Mouse (Mus musculus): ENCODE results near the gene Rad51c. TPM values are rescaled to one million over a fixed set of nuclear protein-coding genes. Genes with fewer than 3 reads are reported as not detected.
A peak's percentile ranks its signal among the peaks of the same experiment; 100 is the strongest.

Rad51c gene
- polyA plus RNA-seq, 1 experiment from 2014 or later: 4.0 TPM

DNA sequence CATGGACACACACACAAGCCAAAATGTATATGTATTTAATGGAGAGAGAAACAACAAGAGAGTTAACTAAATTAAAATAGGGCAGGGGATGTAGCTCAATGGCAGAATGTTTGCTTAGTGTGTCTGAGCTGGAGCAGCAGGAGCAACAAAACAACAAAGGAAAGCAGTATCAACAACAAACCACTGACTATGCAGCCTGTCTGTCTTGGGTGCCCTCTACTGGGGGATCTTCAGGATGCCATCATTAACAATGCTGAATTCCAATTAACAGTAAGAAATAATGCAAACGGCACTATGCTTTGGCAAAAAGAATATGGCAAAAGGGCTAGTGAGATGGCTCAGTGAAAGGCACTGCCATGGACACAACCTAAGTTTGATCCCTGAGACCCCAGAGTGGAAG is 10.9 kb downstream of the Rad51c start:
- H3K4me1 ChIP-seq (replicated peaks; ENCODE audit: control insufficient read depth, insufficient read depth, low read length): no peaks in the 10 kb centered on the region
- H3K36me3 ChIP-seq (replicated peaks; ENCODE audit: control insufficient read depth, insufficient read depth): no peaks in the 10 kb centered on the region
- H3K9ac ChIP-seq: no peak overlapping the region
- no peaks in the 10 kb centered on the region for H3K9me3 ChIP-seq (ENCODE audit: control insufficient read depth, low read length)
- H3K4me3 ChIP-seq (replicated peaks; ENCODE audit: low read length): no peak overlapping the region
- no peak overlapping the region for H3K4me2 ChIP-seq (replicated peaks)
- 43% methylated on average over 1 of the region's 1 CpGs for WGBS
- H3K27me3 ChIP-seq (ENCODE audit: control insufficient read depth, insufficient read depth, low read length): no peaks in the 10 kb centered on the region
- H3K27ac ChIP-seq: no peak overlapping the region
- ATAC-seq (ENCODE audit: low FRiP score): no peak
- DNase-seq (ENCODE audit: low spot score): peak; percentile 75

DNA sequence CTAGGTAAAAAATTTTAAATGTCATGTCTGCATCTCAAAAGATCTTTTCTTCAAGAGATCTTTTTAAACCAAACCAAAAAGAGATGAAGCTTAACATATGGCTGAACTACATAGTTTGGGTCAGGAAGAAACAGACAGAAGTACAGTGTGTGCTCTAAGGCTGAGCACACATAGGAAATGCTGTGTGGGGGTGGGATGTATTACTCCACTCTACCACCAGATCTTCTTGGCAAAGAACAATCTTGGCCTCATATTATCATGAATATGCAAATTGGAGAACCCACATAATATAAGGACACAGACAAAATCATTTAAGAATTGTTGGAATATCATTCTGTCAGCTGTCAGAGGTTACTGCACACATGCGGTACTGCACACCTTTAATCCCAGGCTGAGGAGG is 19.1 kb downstream of the Rad51c start:
- Histone ChIP-seq H3K27me3 (ENCODE audit: control insufficient read depth, insufficient read depth, low read length) (no peaks in the 10 kb centered on the region), H3K27ac (no peak overlapping the region), H3K4me2 (replicated peaks) (no peak overlapping the region), H3K4me3 (replicated peaks; ENCODE audit: low read length) (no peak overlapping the region), H3K36me3 (replicated peaks; ENCODE audit: control insufficient read depth, insufficient read depth) (no peaks in the 10 kb centered on the region), H3K9me3 (ENCODE audit: control insufficient read depth, low read length) (no peaks in the 10 kb centered on the region), H3K9ac (no peak overlapping the region), H3K4me1 (replicated peaks; ENCODE audit: control insufficient read depth, insufficient read depth, low read length) (no peaks in the 10 kb centered on the region)
- no peak for ATAC-seq (ENCODE audit: low FRiP score)
- 97% methylated on average over 1 of the region's 1 CpGs for WGBS
- DNase-seq (ENCODE audit: low spot score): no peak

DNA sequence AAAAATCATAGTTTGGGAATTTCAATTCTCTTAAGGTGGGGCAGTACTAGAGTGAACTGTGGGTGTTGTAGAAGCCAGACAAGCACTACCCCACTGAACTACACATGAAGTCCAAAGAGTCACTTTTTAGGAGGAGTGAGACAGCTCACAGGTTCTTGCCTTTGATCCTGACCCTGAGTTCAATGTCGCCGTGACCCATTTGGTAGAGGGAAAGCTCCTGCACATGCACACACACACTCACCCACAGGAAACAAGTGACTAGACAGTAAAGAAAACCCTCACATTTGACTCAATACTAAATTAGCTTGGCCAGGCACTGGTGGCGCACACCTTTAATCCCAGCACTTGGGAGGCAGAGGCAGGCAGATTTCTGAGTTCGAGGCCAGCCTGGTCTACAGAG is 20.2 kb downstream of the Rad51c start:
- DNase-seq (ENCODE audit: low spot score) (no peak), ATAC-seq (ENCODE audit: low FRiP score) (no peak)
- no peak overlapping the region for H3K9ac ChIP-seq
- H3K4me2 ChIP-seq (replicated peaks): no peak overlapping the region
- H3K4me3 ChIP-seq (replicated peaks; ENCODE audit: low read length): no peak overlapping the region
- H3K4me1 ChIP-seq (replicated peaks; ENCODE audit: control insufficient read depth, insufficient read depth, low read length): no peaks in the 10 kb centered on the region
- H3K36me3 ChIP-seq (replicated peaks; ENCODE audit: control insufficient read depth, insufficient read depth): no peaks in the 10 kb centered on the region
- no peaks in the 10 kb centered on the region for H3K27me3 ChIP-seq (ENCODE audit: control insufficient read depth, insufficient read depth, low read length)
- no peak overlapping the region for H3K27ac ChIP-seq
- WGBS: over 99% methylated on average over 4 of the region's 4 CpGs
- H3K9me3 ChIP-seq (ENCODE audit: control insufficient read depth, low read length): no peaks in the 10 kb centered on the region

DNA sequence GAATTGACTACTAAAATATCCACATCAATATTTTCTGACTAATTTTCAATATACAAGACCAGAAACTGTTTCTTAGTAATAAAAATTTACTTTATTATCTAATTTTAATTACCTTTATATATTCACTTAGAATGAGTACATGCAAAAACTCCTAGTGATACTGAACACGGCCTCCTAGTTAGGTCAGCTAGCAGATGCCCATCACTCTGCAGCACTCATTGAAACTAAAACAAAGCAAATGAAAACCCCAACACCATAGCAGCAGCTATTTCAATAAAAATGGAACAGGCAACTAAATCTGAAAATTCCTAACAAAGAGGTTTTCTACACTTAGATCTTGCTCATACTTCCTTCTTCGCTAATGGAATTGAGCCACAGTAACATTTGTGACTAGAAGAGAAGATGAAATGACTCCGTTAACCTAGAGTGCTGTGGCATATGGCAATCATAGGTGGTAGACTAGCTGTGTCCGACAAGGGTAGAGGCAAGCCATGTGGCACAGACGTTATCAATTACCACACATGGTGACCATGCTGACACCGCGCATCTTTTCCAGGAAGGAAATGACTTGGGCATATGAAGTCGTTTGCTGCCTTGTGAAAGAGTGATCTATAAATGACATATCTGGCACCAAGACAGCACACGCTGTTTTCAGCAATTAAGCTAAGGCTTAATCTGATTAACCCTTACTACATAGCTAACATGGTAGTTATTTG is 36.7 kb downstream of the Rad51c start:
- no peak overlapping the region for H3K4me3 ChIP-seq (replicated peaks; ENCODE audit: low read length)
- H3K27me3 ChIP-seq (ENCODE audit: control insufficient read depth, insufficient read depth, low read length): no peaks in the 10 kb centered on the region
- no peaks in the 10 kb centered on the region for H3K4me1 ChIP-seq (replicated peaks; ENCODE audit: control insufficient read depth, insufficient read depth, low read length)
- DNase-seq (ENCODE audit: low spot score) (no peak), ATAC-seq (ENCODE audit: low FRiP score) (no peak)
- no peaks in the 10 kb centered on the region for H3K36me3 ChIP-seq (replicated peaks; ENCODE audit: control insufficient read depth, insufficient read depth)
- no peak overlapping the region for H3K4me2 ChIP-seq (replicated peaks)
- no peak overlapping the region for H3K9ac ChIP-seq
- WGBS: 61% methylated on average over 9 of the region's 9 CpGs
- H3K27ac ChIP-seq: no peak overlapping the region
- H3K9me3 ChIP-seq (ENCODE audit: control insufficient read depth, low read length): 0 out of 2 replicates have a peak, but pooled peaks cover 4% of the 10 kb centered on the region

DNA sequence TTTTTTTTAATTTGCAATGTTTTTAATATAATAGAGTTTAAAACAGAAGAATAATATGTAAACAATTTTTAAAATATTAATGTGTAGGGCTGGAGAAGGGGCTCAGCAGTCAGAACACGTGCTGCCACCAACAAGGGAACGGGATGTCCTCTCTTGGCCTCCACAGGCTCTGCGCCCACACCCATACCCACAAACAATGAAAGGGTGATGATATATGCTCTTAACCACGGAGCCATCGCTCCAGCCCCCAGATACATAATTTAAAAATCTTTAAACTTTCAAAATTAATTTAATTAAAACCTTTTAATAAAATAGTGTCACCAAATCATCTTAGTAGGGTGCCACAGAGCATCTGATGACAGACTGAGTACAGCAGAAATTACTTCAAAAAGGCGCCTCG is 37.7 kb downstream of the Rad51c start:
- no peak overlapping the region for H3K4me2 ChIP-seq (replicated peaks)
- DNase-seq (ENCODE audit: low spot score) (no peak), ATAC-seq (ENCODE audit: low FRiP score) (no peak)
- H3K27ac ChIP-seq: no peak overlapping the region
- no peaks in the 10 kb centered on the region for H3K27me3 ChIP-seq (ENCODE audit: control insufficient read depth, insufficient read depth, low read length)
- no peak overlapping the region for H3K9ac ChIP-seq
- 88% methylated on average over 7 of the region's 7 CpGs for WGBS
- no peak overlapping the region for H3K4me3 ChIP-seq (replicated peaks; ENCODE audit: low read length)
- H3K4me1 ChIP-seq (replicated peaks; ENCODE audit: control insufficient read depth, insufficient read depth, low read length): no peaks in the 10 kb centered on the region
- 0 out of 2 replicates have a peak, but pooled peaks cover 4% of the 10 kb centered on the region for H3K9me3 ChIP-seq (ENCODE audit: control insufficient read depth, low read length)
- no peaks in the 10 kb centered on the region for H3K36me3 ChIP-seq (replicated peaks; ENCODE audit: control insufficient read depth, insufficient read depth)

DNA sequence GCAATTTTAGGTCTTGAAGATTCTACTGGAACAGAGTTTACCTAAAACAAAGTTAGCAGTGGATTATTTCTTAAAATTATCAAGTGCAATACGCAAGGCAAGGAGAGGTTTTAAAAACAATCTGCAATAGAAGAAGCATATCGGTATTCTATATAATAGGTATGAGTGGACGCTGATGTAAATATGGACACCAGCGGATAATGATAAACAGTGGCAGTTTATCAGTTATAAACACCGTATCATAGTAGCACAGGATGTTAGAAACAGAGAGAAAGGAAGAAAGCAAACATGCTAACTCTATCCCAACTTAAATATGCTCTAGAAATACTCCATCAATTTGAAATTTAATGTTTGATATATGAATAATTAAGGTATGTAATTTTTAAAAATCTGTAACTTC is 39.6 kb downstream of the Rad51c start:
- 93% methylated on average over 5 of the region's 5 CpGs for WGBS
- Histone ChIP-seq H3K27me3 (ENCODE audit: control insufficient read depth, insufficient read depth, low read length) (no peaks in the 10 kb centered on the region), H3K9me3 (ENCODE audit: control insufficient read depth, low read length) (0 out of 2 replicates have a peak, but pooled peaks cover 4% of the 10 kb centered on the region), H3K9ac (no peak overlapping the region), H3K27ac (no peak overlapping the region), H3K4me3 (replicated peaks; ENCODE audit: low read length) (no peak overlapping the region), H3K36me3 (replicated peaks; ENCODE audit: control insufficient read depth, insufficient read depth) (no peaks in the 10 kb centered on the region), H3K4me1 (replicated peaks; ENCODE audit: control insufficient read depth, insufficient read depth, low read length) (no peaks in the 10 kb centered on the region), H3K4me2 (replicated peaks) (no peak overlapping the region)
- ATAC-seq (ENCODE audit: low FRiP score) (no peak), DNase-seq (ENCODE audit: low spot score) (no peak)

DNA sequence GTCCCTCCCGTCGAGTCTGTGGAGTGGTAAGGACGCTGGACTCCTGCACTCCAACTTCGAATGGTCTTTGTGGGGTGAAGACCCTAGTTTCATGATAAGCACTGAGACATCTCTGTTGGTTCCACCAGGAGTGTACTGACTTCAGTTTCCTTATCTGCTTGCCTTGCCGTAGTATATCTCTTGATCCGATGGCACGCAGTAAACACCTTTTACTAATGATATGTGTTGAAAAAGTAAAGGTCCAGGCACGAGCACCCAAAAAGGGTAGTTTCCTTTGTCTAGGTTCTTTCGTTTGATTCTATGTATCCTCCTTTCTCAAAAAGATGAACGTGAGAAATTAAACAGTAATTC is 45.5 kb downstream of the Rad51c start:
- H3K9me3 ChIP-seq (ENCODE audit: control insufficient read depth, low read length): 0 out of 2 replicates have a peak, but pooled peaks cover 4% of the 10 kb centered on the region
- 14% methylated on average over 10 of the region's 10 CpGs for WGBS
- H3K4me2 ChIP-seq (replicated peaks): peak overlapping the region; percentile 73
- peak overlapping the region; percentile 92; the same call in 1 of the 2 replicates for H3K9ac ChIP-seq
- no peaks in the 10 kb centered on the region for H3K27me3 ChIP-seq (ENCODE audit: control insufficient read depth, insufficient read depth, low read length)
- peak overlapping the region; percentile 91 for H3K4me3 ChIP-seq (replicated peaks; ENCODE audit: low read length)
- DNase-seq (ENCODE audit: low spot score): no peak
- H3K36me3 ChIP-seq (replicated peaks; ENCODE audit: control insufficient read depth, insufficient read depth): no peaks in the 10 kb centered on the region; the same call in 1 of the 2 replicates
- H3K4me1 ChIP-seq (replicated peaks; ENCODE audit: control insufficient read depth, insufficient read depth, low read length): peaks cover 19% of the 10 kb centered on the region
- peak overlapping the region; percentile 92 for H3K27ac ChIP-seq
- no peak for ATAC-seq (ENCODE audit: low FRiP score)

DNA sequence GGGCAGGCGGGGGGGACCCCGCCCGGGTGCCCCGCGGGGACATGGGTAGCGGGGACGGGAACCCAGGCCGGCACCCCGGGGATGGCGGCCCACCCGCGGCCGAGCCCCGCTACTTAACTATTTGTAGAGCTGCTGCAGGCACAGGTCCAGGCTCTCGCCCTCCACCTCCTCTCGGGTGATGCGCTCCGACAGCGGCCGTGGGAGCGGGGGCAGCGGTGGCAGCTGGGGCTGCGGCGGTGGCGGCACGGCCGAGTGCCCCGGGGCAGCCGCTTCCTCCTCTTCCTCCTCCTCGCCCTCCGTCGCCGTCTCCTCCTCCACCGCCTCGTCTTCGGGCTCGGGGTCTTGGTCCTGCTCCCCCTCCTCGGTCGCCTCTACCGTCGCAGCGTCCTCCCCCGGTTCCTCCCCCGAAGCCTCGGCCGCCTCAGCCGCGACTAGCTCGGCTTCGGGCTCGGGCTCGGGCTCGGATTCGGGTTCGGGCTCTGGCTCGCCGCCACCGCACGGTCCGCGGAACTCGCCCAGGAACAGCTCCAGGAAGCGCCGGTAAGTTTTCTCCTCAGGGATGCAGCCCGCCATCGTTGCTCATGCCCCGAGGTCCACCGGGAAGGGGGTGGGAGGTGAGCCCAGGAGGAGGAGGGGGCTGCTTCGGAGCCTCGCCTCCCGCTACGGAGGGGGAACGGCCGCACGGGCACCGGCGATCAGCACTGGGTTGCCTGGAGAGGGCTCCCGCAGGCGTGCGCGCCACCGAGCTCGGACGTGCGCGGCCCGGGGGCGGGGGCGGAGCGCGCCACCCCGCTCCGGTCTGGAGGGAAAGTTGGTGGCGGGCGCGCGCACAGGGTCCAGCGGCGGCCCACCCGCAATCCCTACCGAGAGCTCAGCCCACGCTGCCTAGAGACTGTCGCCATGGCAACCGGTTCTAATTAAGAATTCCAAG is 46.2 kb downstream of the Rad51c start, which contains the start of gene Ppm1e:
Ppm1e (minus strand) TSS at position 693 of the 931 bp plus-strand sequence.
- Histone ChIP-seq H3K4me2 (replicated peaks) (peak within 1 kb of the TSS; percentile 73), H3K9ac (peak within 1 kb of the TSS; percentile 92), H3K27ac (peak within 1 kb of the TSS; percentile 92), H3K27me3 (ENCODE audit: control insufficient read depth, insufficient read depth, low read length) (no peaks in the 10 kb centered on the region), H3K36me3 (replicated peaks; ENCODE audit: control insufficient read depth, insufficient read depth) (no peaks in the 10 kb centered on the region; the same call in 1 of the 2 replicates), H3K4me3 (replicated peaks; ENCODE audit: low read length) (peak within 1 kb of the TSS; percentile 91), H3K9me3 (ENCODE audit: control insufficient read depth, low read length) (0 out of 2 replicates have a peak, but pooled peaks cover 4% of the 10 kb centered on the region), H3K4me1 (replicated peaks; ENCODE audit: control insufficient read depth, insufficient read depth, low read length) (peaks cover 19% of the 10 kb centered on the region)
- DNase-seq (ENCODE audit: low spot score) (peak; percentile 89), ATAC-seq (ENCODE audit: low FRiP score) (peak; percentile 95)
- under 1% methylated on average over 93 of the region's 104 CpGs for WGBS

All from hindbrain, embryonic 14.5 days (tissue).